Mouse (Mus musculus) granulocyte monocyte progenitor cell, adult 5-6 weeks (primary cell): ENCODE measurements around the gene Zfp276. TPM values are rescaled to one million over a fixed set of nuclear protein-coding genes. Genes with fewer than 3 reads are reported as not detected.
"Not testable (repeated sequence)": the region's sequence is repeated elsewhere in the genome, so short reads cannot be mapped to it uniquely, and the experiment has no call there.

Source experiments
- ATAC-seq: replicated peaks from 2 replicates; pipeline ENCODE4 v1.8.0; 2016; ENCODE audit warnings: mild to moderate bottlenecking, moderate TSS enrichment, inconsistent platforms; ENCODE audit not compliant: poor library complexity, severe bottlenecking
- total RNA-seq, 2 experiments: library from RNA; stranded (forward) in 1 of 2; stranded (reverse) in 1 of 2; fragments of 200-712, 200-1000 nt in 1 of 2; fragments of >200 nt in 1 of 2; fragmentation: Nextera tagmentation in 1 of 2; gene quantifications; 2 replicates each; pipeline ENCODE4 v1.2.3; 2014 to 2017

Gene Zfp276
- total RNA-seq, 2 experiments from 2014 or later: 7.8 to 10.7 TPM

DNA sequence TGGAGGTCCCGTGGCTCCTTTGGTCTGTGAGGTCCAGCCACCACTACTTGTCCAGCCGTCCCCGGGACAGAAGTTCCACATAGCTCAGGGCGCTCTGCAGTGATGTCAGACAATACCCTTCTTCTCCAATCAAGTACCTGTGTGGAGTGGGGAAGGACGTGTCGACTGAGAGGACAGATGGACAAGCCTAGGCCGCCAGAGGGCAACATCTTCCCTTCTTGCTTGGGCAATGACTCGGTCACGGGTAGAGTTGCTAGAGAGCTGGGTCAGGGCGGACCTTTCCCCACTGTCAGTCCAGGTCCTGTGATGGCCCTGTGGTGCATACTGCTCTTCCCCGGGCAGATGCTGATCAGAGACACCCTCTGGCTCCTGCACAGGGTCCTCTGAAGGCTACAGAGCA lies 10.9 kb upstream of the Zfp276 start:
- ATAC-seq: no peak

- ATAC-seq: no peak
Measured at GRCm38 (mm10) chr8:123244382-123244781, 9.6 kb upstream of the Zfp276 start.

- ATAC-seq: no peak
Measured at GRCm38 (mm10) chr8:123245543-123245942, 8.5 kb upstream of the Zfp276 start.

DNA sequence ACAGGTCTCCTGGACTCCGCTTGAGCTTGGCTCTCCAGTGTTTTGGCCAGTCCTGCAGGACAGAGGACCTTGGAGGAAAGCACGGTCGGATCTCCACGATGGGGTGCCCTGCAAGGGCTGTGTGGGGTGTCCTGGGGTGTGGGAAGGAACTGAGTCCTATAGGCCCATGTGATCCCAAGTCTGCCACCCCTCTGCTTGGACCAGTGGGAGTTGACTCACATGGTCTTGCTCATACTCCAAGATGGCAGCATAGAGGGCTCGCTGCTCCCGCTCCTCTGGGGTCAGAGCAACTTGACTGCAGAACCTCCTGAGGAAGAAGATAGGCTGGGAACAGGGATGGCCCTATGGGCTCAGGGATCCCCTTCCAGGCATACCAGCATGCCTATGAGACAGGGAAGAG lies 6.2 kb upstream of the Zfp276 start:
- no peak for ATAC-seq

- ATAC-seq: peak; percentile 75
Measured at GRCm38 (mm10) chr8:123248596-123248995, 5.4 kb upstream of the Zfp276 start.

DNA sequence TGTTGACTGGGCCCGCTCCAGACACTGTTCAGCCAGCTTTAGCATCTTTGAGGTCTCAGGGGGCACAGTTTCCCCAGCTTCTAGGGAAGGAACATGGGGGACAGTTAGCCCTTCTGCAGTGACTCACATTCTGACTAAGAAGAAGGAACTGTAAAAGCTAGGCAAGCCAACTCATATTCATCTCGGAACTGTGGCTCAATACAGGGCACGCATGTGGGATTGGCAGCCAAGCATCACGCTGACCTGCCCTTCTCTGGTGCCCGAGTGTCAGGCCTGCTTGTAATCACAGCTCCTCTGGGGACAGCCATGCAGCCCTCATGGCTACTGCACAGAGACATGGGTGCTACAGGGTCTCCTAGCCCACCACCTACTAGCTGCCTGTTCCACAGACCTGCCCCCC lies 3.1 kb upstream of the Zfp276 start:
- ATAC-seq: no peak

DNA sequence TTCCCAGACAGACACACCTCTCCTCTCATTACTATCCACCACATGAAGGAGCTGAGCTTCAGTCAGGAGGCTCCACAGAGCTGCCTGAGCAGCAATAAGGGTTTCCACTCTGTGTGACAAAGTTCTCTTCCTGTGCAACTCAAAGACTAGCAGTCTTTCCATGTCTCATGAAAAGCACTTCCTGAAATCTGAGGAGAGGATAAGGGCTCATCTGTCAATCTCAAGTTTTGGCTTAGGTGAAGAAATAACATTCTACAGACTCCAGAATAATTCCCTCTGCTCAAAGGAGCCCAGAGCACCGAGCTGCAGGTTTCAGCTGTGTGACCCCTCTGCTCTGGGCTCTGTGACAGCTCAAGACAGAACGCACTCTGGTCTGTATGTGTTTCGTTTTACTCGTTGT lies 1.1 kb upstream of the Zfp276 start:
- peak; percentile 28; the same call in 1 of the 2 replicates for ATAC-seq

- no peak for ATAC-seq
Measured at GRCm38 (mm10) chr8:123253451-123254098, 420 bp upstream of the Zfp276 start.

DNA sequence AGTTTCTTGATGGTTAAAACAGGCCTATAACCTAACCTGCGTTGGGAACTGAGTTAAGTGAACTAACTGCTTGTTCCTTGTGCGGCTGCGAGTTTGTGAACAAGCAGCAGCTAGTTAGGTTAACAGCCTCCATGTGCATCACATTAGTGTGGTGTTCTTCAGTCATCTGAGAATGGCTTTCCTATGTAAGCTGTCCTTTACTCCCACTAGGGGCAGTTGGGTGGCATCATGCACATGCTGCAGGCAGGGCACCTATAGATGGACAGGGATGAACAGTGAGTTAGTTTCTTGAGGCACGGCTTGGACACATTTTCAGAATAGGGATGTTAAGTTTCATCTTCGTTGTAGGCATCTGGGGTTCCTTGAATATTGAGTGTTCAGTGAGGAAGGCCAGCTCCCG lies 1.2 kb downstream of the Zfp276 start:
- no peak for ATAC-seq

GRCm38 (mm10) chr8:123257114-123257513 lies 3.1 kb downstream of the Zfp276 start:
- no peak for ATAC-seq

DNA sequence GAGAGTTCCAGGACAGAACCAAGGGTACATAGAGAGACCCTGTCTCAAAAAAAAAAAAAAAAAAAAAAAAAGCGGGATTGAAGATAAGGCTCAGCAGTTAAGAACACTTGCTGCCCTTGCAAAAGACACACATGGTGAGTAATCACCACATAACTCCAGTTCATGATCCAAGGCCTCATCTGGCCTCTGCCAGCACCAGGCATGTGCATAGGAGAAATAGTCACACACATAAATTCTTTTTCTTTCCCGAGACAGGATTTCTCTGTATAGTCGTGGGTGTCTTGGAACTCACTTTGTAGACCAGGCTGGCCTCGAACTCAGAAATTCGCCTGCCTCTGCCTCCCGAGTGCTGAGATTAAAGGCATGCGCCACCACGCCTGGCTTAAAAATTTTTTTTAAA lies 3.6 kb downstream of the Zfp276 start:
- not testable (repeated sequence) for ATAC-seq

- ATAC-seq: no peak
Measured at GRCm38 (mm10) chr8:123267926-123268656, 14.1 kb downstream of the Zfp276 start.

- no peak for ATAC-seq
Measured at GRCm38 (mm10) chr8:123271147-123271546, 17.2 kb downstream of the Zfp276 start.

GRCm38 (mm10) chr8:123271901-123272300 lies 17.9 kb downstream of the Zfp276 start:
- ATAC-seq: no peak

- ATAC-seq: no peak
Measured at GRCm38 (mm10) chr8:123274447-123274846, 20.5 kb downstream of the Zfp276 start.

DNA sequence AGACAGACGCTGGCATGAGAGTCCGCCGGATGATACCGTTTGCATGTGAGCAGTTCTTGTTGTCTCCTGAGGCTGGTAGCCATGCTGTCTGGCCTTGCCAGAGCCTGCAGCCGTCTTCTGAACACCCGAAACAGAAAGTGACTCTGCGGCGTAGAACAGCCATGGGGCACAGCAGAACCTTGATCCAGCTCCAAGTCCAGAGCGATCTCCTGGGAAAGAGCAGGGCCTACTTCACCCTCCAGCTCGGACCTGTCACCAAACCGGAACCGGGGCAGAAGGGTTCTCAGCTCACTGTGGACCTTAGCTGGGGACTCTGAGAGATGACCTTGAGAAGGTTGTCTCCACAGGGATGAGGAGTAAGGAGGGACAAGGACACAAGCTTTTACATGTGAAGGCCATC lies 21.1 kb downstream of the Zfp276 start:
- no peak for ATAC-seq

- no peak for ATAC-seq
Measured at GRCm38 (mm10) chr8:123278445-123278844, 24.4 kb downstream of the Zfp276 start.

DNA sequence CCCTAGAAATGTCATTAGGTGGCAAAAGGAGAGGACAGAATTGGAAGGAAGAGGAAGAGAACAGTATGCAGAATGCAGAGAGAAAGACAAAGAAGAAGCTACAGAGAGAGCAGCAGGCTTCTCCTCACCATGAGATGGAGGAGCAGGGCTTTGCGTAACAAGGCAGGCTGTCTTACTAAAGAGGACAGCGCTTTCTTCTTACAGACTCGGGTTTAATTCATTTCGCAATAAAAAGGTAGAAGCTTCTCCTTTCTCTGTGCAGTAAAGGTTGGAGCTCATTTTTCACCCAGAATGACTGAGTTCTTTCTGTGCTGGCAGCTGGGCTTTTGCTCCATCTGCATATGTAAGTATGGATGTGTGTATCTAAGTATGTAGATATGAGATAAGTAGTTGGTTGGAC lies 25.8 kb downstream of the Zfp276 start:
- ATAC-seq: peak; percentile 63

DNA sequence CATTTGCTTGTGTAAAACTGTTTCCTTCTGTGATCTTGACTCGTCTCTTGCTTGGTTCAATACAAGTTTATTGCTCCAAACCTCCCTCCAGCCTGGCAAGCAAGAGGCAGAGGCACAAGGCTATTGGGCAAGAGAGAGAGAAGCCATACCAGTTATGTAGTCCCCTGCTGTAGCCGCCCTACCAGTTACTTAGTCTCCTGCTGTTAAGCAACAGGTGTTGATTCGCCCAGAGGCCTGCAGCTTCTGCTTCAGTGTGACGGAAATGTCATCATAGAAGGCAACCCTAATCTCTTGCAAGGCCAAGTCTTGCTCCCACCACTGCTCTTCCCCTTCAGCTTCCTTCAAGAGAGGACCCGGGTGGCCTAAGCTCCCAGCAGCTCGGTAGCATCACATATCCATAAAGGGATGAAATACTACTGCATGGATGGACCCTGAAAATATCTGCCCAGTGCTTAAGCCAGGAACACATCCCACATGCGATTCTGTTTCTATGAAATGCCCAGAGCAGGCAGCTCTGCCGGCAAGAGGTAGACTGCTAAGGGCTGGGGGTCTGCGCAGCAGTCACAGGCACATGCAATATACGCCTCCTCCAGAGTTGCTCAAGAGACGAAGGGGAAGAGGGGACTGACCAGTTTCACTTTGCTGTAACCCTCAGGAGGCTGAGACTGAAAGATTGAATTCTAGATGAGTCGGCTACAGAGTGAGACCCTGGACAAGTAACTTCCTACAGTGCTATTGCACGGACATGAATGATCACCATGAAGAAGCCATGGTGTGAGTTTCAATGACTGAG lies 26.5 kb downstream of the Zfp276 start:
- peak; percentile 89 for ATAC-seq

GRCm38 (mm10) chr8:123282994-123283393 lies 29.0 kb downstream of the Zfp276 start:
- not testable (repeated sequence) for ATAC-seq

DNA sequence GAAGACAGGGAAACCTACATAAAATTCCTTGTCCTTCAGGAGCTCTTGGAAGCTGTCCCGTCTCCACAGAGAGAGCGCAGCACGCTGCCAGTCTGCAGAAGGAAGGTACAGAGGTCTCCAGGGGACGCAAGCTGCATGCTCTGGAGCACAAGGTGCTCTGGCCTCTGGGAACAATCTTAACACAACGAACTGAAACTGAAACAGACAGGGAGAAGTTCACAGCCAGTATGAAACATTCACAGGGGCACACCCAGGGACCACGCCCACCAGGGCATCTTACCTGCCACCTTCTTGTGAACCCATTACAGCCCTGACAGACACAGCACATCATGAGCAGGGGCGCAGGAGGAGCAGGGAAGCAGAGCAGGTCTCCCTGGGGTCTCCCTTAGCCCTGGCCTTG lies 30.0 kb downstream of the Zfp276 start:
- no peak for ATAC-seq
